Mouse (Mus musculus): ENCODE measurements at regions not wholly inside any gene's neighbourhood (a gene's known extent, or its start where the extent isn't known, plus 50 kb on each side); places are given as distances from the start of the nearest gene placed in this dataset.

- no peak for DNase-seq (ENCODE audit: low read depth)
Measured at GRCm38 (mm10) chr11:55712350-55712749, 104.4 kb upstream of the Glra1 start.

DNA sequence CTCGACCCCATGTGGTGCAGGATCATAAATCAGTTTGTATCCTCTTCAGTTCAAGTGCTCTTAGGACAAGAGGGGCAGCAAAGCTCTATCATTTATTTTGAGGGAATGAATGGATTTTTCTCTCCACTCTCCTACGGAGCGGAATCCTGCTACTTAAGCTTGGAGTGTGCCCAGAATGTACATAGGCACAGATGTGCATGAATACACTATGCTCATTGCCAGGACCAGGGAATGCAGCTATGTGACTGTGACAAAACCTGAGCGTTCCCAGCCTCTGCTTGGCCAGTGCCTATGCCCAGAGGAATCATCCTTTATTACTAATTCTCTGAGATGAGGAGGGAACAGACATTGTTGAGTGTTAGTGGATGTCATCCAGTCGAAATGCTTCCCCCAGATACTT, 99.5 kb upstream of the Glra1 start:
- DNase-seq (ENCODE audit: low read depth), result no peak

DNA sequence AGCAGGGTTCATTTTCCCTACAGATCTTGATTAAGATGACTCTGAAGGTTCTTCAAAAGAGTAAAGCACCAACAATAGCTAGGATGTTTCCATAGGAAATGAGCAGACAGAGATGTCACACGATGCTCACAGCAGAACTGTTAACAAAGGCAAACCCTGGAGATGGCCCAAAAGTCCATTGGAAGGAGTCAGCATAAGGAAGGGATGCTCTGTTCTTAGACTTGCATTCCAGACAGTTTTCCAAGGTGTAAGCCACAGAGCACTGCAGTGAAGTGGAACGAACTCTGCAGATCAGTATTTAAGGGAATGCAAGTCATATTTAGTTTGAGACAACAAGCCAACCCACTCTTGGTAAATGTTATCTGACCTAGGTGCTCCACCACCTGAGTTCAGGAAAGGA, 93.9 kb upstream of the Glra1 start:
- no peak for DNase-seq (ENCODE audit: low read depth)

- no peak for DNase-seq (ENCODE audit: low read depth)
Measured at GRCm38 (mm10) chr11:55685031-55685519, 77.1 kb upstream of the Glra1 start.

GRCm38 (mm10) chr11:55682351-55682961, 74.5 kb upstream of the Glra1 start:
- peak; percentile 9 for DNase-seq (ENCODE audit: low read depth)

DNA sequence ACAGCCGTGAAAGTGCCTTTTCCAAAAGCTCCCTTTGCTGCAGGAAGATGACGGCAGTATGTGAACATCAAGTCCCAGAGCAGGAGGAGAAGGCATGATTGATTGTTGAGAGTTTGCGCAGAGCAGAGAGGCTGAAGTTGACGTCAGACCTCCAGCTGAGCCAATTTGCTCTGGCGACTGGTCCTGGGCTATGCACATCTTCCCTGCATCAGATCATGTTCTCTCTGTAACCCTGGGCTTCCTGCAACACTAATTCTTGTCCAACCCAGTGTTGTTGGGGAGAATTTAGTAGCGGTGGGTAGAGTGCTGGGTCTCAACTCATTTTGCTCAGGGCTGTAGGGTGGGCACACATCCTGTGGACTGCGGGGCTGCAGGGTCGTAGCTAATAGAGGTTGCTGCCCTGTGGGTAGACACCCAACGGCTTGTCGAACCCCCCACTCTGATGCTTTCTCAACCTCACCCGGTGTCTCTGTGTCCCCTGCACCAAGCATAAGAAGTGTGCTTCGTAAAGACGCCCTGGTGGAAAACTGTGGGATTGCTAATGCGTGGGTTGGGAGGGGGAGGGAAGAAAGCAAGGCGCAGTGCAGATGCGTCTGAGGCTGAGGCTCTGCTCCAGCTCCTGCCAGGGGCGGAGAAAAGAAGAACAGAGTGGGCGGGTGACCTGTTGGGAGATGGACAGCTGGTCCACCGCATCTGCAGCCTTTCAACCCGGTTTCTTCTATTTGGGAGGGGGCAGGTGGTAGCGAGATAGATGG, 73.4 kb upstream of the Glra1 start:
- DNase-seq (ENCODE audit: low read depth), result no peak

GRCm38 (mm10) chr11:55663108-55663507, 55.1 kb upstream of the Glra1 start:
- DNase-seq (ENCODE audit: low read depth), result peak; percentile 5

GRCm38 (mm10) chr11:55662283-55662682, 54.3 kb upstream of the Glra1 start:
- DNase-seq (ENCODE audit: low read depth), result no peak
